Mouse (Mus musculus) spleen, adult 2 months (tissue): ENCODE measurements around the gene AC124502.3. TPM values are rescaled to one million over a fixed set of nuclear protein-coding genes. Genes with fewer than 3 reads are reported as not detected.

ENCODE experiments used
- DNase-seq, 2 experiments: peaks; one replicate each; pipeline versions ENCODE4 v3.0.0 to v3.0.0-alpha.2; 2012 to 2021; ENCODE audit warnings: low spot score in 2 of 2, low read depth in 1 of 2
- H3K27ac ChIP-seq: fragments of 200-500 bp; 2 replicates; pipeline ENCODE4 v1.5.1; 2012; ENCODE audit warnings: low read length, inconsistent platforms; ENCODE audit not compliant: insufficient read depth
- H3K27me3 ChIP-seq: fragments of 200-500 bp; 2 replicates; pipeline ENCODE4 v1.6.1; 2012; ENCODE audit warnings: mild to moderate bottlenecking, moderate library complexity, low read length, inconsistent platforms; ENCODE audit not compliant: control insufficient read depth, insufficient read depth
- H3K36me3 ChIP-seq: fragments of 200-500 bp; 2 replicates; pipeline ENCODE4 v1.6.1; 2012; ENCODE audit warnings: mild to moderate bottlenecking, low read length, inconsistent platforms; ENCODE audit not compliant: control insufficient read depth, insufficient read depth
- H3K4me1 ChIP-seq: fragments of 200-500 bp; 2 replicates; pipeline ENCODE4 v1.6.1; 2011; ENCODE audit warnings: inconsistent platforms; ENCODE audit not compliant: control insufficient read depth, insufficient read depth, insufficient read length
- H3K4me3 ChIP-seq: fragments of 200-500 bp; 2 replicates; pipeline ENCODE4 v1.5.1; 2011; ENCODE audit warnings: mild to moderate bottlenecking, inconsistent platforms; ENCODE audit not compliant: insufficient read depth, insufficient read length; ENCODE audit errors: extremely low read depth
- CTCF ChIP-seq: fragments of 200-500 bp; IDR thresholded peaks from 2 replicates; pipeline ENCODE4 v1.5.1; 2011; ENCODE audit warnings: mild to moderate bottlenecking, inconsistent platforms; ENCODE audit not compliant: insufficient read depth, insufficient read length, insufficient replicate concordance; ENCODE audit errors: extremely low read depth
- POLR2A ChIP-seq: fragments of 200-500 bp; IDR thresholded peaks from 2 replicates; pipeline ENCODE4 v1.6.1; 2011; ENCODE audit warnings: low read depth, low read length, inconsistent platforms
- WGBS: fragments of 180-500 bp; shearing (Covaris S2); methylation state at CpG from one replicate; pipeline ENCODE4 v1.1.7; 2018; 5-methylcytosine and 5-hydroxymethylcytosine counted together
- polyA plus RNA-seq: library from polyadenylated mRNA; depleted of rRNA; stranded (reverse); fragments of >200 nt; gene quantifications from 2 replicates; pipeline ENCODE4 v1.2.3, GENCODE M21; 2012

The AC124502.3 gene
- polyA plus RNA-seq, 1 experiment: 0.79 TPM

DNA sequence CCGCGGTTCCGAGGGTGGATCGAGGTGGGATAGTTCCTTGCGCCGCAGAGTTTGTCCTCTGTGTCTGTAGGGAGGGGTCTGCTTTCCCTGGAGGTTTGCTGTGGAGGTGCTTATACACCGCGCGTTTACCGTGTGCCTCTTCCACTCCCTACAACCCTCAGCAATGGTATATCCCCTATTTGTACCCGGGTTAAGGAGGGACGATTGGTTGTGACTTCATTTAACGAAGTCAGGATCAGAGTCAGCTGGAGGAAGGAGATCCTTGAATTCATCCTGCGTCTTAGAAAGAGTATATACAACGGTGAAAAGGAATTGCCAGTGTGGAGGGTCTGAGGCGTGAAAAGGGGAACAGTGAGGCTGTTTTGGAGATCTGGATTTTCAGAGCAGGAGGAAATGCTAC is 2.9 kb downstream of the AC124502.3 start:
- Histone ChIP-seq H3K4me1 (peaks cover 16% of the 10 kb centered on the region), H3K4me3 (peak overlapping the region; percentile 86), H3K36me3 (peaks cover 3% of the 10 kb centered on the region), H3K27ac (peak overlapping the region; percentile 36), H3K27me3 (peaks cover 2% of the 10 kb centered on the region; the same call in 1 of the 2 replicates)
- no peak for DNase-seq
- TF ChIP-seq CTCF (no peak), POLR2A (no peak)
- WGBS: under 1% methylated on average over 16 of the region's 16 CpGs

DNA sequence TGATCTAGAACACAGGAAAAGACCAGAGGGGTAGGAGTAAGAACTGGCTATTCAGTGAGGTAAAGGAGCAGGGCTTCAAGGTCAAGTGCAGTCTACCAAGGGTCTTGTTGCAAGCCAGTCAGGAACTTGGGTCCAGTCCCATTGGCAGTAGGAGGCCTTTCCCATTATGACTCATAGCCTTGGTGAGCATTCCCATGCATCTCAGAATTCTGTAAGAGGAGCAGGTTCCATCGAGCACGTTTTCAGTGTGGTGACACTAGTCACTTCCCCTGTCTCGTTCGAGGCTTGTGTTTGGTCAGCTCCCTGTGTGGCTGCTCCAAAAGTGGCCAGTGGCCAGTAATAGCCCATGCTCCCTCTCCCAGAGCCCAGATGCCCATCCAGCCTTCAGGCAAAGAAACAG is 6.8 kb downstream of the AC124502.3 start:
- no peaks in the 10 kb centered on the region for H3K27me3 ChIP-seq
- no peak for TF ChIP-seq POLR2A
- TF ChIP-seq CTCF: no peak
- H3K4me3 ChIP-seq: no peak overlapping the region
- DNase-seq: no peak
- peaks cover 2% of the 10 kb centered on the region; the same call in 1 of the 2 replicates for H3K4me1 ChIP-seq
- H3K36me3 ChIP-seq: peaks cover 21% of the 10 kb centered on the region
- WGBS: 84% methylated on average over 4 of the region's 4 CpGs
- no peak overlapping the region for H3K27ac ChIP-seq

DNA sequence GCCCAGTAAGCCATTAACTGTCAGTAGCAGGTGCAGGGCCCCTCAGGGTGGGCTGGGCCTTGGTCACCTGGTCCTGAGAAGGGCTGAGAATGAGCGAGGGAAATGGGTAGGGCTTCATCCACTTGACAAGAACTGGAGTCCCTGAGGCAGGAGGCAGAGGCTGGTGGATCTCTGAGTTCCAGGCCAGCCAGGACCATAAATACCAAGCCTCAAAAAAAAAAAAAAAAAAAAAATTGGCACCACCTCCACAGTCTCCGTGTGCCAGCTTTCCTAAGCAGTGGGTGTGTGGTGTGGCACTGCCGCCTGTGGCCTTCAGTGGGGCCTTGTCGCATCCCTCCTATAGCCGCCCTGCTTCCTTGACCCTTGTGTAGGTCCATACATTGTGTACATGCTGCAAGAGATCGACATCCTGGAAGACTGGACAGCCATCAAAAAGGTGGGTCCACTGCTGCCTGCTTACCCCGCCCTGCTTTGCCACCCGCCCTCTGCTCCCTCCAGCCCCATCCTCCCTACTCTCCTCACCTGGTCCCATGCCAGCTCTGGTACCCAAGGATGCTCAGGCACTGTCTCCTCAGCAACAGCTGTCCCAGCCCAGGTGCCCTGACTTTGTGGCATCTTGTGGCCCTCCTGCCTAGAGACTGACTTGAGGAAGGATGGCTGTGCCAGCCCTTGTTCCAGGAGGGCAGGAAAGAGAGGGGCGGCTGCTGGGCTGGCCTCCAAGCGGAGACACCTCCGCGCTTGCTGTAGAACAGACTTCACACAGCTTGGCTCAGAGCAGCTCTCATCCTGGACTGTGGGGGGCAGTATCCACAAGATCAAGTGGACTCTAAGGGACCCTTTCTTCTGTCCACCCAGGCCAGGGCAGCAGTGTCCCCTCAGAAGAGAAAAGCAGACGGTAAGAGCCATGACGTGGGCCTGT is 9.7 kb downstream of the AC124502.3 start:
- H3K27me3 ChIP-seq: no peaks in the 10 kb centered on the region
- WGBS: 91% methylated on average over 14 of the region's 14 CpGs
- H3K4me1 ChIP-seq: peaks cover 2% of the 10 kb centered on the region; the same call in 1 of the 2 replicates
- TF ChIP-seq CTCF: no peak
- no peak for DNase-seq
- H3K4me3 ChIP-seq: no peak overlapping the region
- H3K36me3 ChIP-seq: peaks cover 21% of the 10 kb centered on the region
- H3K27ac ChIP-seq: no peak overlapping the region

DNA sequence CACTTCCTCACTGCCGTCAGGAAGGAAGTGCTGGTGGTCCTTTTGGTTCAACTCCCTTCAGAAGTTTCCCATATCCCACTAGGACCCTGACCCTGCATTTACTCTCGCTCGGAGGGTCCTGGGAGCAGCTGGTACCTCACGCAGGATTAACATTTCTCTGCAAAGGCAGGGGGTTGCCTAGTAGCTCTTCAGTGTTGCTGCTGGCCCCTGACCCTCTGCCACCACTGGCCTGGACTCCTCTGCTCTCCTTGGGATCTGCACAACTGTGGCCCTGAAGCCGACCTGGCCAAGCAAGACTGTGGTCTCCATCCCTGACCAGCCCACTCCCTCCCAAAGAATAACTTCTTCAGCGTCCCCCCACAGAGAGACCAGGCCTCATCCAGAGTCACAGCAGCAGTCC is 10.6 kb downstream of the AC124502.3 start:
- H3K36me3 ChIP-seq: peaks cover 21% of the 10 kb centered on the region
- peaks cover 2% of the 10 kb centered on the region; the same call in 1 of the 2 replicates for H3K4me1 ChIP-seq
- H3K27me3 ChIP-seq: no peaks in the 10 kb centered on the region
- DNase-seq: no peak
- H3K4me3 ChIP-seq: no peak overlapping the region
- no peak for TF ChIP-seq POLR2A
- no peak for TF ChIP-seq CTCF
- H3K27ac ChIP-seq: no peak overlapping the region
- 92% methylated on average over 6 of the region's 6 CpGs for WGBS

DNA sequence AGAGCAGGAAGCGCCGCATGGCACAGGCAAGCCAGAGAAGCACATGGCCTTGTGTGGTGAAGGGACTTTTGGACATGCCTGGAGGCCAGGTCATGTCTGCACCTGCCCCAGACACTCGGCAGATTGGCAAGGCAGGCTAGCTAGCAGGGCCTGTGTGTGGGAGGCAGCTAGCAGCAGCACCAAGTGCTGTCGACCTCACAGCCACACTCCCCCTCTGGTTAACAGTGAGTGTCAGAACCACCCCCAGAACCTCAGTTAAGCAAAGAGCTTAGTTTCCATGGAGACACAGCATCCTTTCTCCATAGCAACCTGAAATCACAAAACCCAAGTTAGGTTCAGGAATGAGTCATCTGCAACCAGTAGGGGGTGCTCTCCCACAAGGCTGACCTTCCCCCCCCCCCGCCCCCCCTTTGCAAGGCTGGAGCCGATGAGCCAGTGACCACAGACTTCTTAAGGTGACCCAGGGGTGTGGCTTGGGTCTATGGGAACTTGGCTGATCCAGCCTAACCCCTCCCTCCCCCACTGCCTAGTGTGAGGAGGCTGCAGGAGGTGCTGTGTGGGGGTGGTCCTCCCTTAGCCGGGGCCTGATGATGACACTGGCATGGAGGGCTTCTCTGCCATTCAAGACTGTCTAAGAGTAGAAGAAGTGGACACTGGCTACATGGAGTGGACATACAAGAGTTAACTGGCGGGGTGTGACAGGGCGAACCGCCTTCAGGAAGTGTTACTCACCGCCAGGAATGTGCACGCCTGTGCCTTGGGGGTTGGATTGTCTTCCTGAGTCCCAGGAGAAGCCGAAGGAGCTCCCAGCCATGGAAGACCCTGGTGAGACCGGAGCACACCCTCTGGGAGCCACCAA is 11.6 kb downstream of the AC124502.3 start, which contains the start of gene Rin1:
TSS of gene Rin1 (plus strand) at position 435 of the 859 bp plus-strand sequence.
- peaks cover 21% of the 10 kb centered on the region for H3K36me3 ChIP-seq
- H3K27me3 ChIP-seq: no peaks in the 10 kb centered on the region
- no peak within 1 kb of the TSS for H3K27ac ChIP-seq
- DNase-seq: no peak
- no peak within 1 kb of the TSS; the same call in 1 of the 2 replicates for H3K4me3 ChIP-seq
- H3K4me1 ChIP-seq: peaks cover 2% of the 10 kb centered on the region; the same call in 1 of the 2 replicates
- TF ChIP-seq POLR2A: no peak
- no peak for TF ChIP-seq CTCF
- WGBS: 27% methylated on average over 14 of the region's 14 CpGs

DNA sequence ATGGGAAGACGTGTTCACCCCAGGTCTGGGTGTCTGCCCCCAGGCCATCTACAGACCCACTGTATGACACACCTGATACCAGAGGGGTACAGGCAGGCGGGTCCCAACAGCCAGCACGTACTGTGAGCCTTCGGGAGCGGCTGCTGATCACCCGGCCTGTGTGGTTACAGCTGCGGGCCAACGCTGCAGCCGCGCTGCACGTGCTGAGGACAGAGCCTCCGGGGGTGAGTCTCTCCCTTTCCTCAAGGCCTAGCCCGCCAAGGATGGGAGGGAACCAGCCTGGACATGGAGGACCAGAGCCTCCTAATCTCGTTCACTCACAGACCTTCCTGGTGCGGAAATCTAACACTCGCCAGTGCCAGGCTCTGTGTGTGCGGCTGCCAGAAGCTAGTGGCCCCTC is 12.3 kb downstream of the AC124502.3 start:
- Histone ChIP-seq H3K4me3 (no peak overlapping the region; the same call in 1 of the 2 replicates), H3K4me1 (peaks cover 2% of the 10 kb centered on the region; the same call in 1 of the 2 replicates), H3K27me3 (no peaks in the 10 kb centered on the region), H3K27ac (no peak overlapping the region), H3K36me3 (peaks cover 19% of the 10 kb centered on the region)
- TF ChIP-seq POLR2A: no peak
- WGBS: 21% methylated on average over 17 of the region's 17 CpGs
- no peak for DNase-seq

DNA sequence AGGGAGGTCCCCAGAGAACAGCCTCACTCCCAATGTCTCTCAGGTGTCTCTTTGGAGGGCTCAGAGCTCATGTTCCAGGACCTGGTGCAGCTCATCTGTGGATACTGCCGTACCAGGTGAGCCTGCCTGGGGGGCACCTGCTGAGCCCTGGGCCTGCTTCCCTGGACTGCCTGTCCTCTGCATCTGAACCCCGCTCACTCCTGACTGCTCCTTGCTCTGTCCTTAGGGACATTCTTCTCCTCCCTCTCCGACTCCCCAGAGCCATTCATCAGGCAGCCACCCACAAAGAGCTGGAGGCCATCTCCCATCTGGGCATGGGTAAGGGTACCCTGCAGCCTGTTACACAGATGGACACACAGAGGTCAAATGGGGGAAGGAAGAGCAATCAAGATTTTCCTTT is 12.8 kb downstream of the AC124502.3 start:
- 96% methylated on average over 3 of the region's 3 CpGs for WGBS
- H3K4me3 ChIP-seq: no peak overlapping the region
- no peak for TF ChIP-seq CTCF
- TF ChIP-seq POLR2A: no peak
- H3K36me3 ChIP-seq: peaks cover 18% of the 10 kb centered on the region
- H3K27me3 ChIP-seq: no peaks in the 10 kb centered on the region
- H3K27ac ChIP-seq: no peak overlapping the region
- H3K4me1 ChIP-seq: peaks cover 2% of the 10 kb centered on the region; the same call in 1 of the 2 replicates
- no peak for DNase-seq
